Mouse (Mus musculus) stomach, embryonic 14.5 days (tissue): ENCODE data around the gene Skida1. TPM values are rescaled to one million over a fixed set of nuclear protein-coding genes. Genes with fewer than 3 reads are reported as not detected.
"Not testable (repeated sequence)": the region's sequence is repeated elsewhere in the genome, so short reads cannot be mapped to it uniquely, and the experiment has no call there.

ENCODE experiments used
- ATAC-seq: fragments of 200-750 bp; cut with Nextera tagmentation; 2 replicates; pipeline ENCODE4 v1.8.0; 2017; ENCODE audit warnings: low read depth, moderate TSS enrichment; ENCODE audit not compliant: insufficient number of reproducible peaks, insufficient read depth, low FRiP score
- H3K27ac ChIP-seq: fragments of 300-500 bp; sonication (generic); 2 replicates; pipeline ENCODE4 v1.5.1; 2014; ENCODE audit warnings: mild to moderate bottlenecking, low read length, moderate library complexity, mixed read lengths
- H3K27me3 ChIP-seq: fragments of 300-500 bp; sonication (generic); 2 replicates; pipeline ENCODE4 v1.6.1; 2014; ENCODE audit warnings: low read length, control low read depth, mixed read lengths; ENCODE audit not compliant: control insufficient read depth, insufficient read depth
- H3K36me3 ChIP-seq: fragments of 300-500 bp; sonication (generic); 2 replicates; pipeline ENCODE4 v1.6.1; 2014; ENCODE audit warnings: mild to moderate bottlenecking, control low read depth, low read length, moderate library complexity, mixed read lengths; ENCODE audit not compliant: control insufficient read depth, insufficient read depth
- H3K4me1 ChIP-seq: fragments of 300-500 bp; sonication (generic); 2 replicates; pipeline ENCODE4 v1.6.1; 2014; ENCODE audit warnings: low read length, control low read depth, mixed read lengths; ENCODE audit not compliant: control insufficient read depth, insufficient read depth
- H3K4me2 ChIP-seq: fragments of 300-500 bp; sonication (generic); replicated peaks from 2 replicates; pipeline ENCODE4 v1.6.1; 2014; ENCODE audit warnings: low read depth, low read length, control low read depth
- H3K4me3 ChIP-seq: fragments of 300-500 bp; sonication (generic); 2 replicates; pipeline ENCODE4 v1.5.1; 2014; ENCODE audit warnings: low read depth, low read length, control low read depth
- H3K9ac ChIP-seq: fragments of 300-500 bp; sonication (generic); replicated peaks from 2 replicates; pipeline ENCODE4 v1.6.1; 2014; ENCODE audit warnings: low read depth, mild to moderate bottlenecking, control low read depth, low read length, moderate library complexity, mixed read lengths
- H3K9me3 ChIP-seq: fragments of 300-500 bp; sonication (generic); 2 replicates; pipeline ENCODE4 v1.6.1; 2016; ENCODE audit warnings: low read depth, low read length, control low read depth; ENCODE audit not compliant: control insufficient read depth
- WGBS: fragments of 180-500 bp; shearing (Covaris S2); extraction: QIAGEN DNeasy Blood & Tissue Kit; methylation state at CpG from one replicate; pipeline ENCODE4 v1.1.7; 2014; 5-methylcytosine and 5-hydroxymethylcytosine counted together
- polyA plus RNA-seq: library from polyadenylated mRNA; unstranded; fragments of >200 nt; fragmentation: Nextera tagmentation; extraction: Ambion mirVana; gene quantifications from 2 replicates; pipeline ENCODE4 v1.2.1, GENCODE M21; 2014

Gene Skida1
- polyA plus RNA-seq, result 4.4 and 5.0 TPM in 2 replicates

- Histone ChIP-seq H3K36me3 (no peaks in the 10 kb centered on the region), H3K4me2 (peak within 1 kb of the TSS; percentile 96), H3K9ac (peak within 1 kb of the TSS; percentile 99), H3K27ac (peak within 1 kb of the TSS; percentile 100), H3K4me3 (peak within 1 kb of the TSS; percentile 89), H3K4me1 (peaks cover 29% of the 10 kb centered on the region; the same call in 1 of the 2 replicates), H3K9me3 (no peaks in the 10 kb centered on the region), H3K27me3 (no peaks in the 10 kb centered on the region)
- ATAC-seq, result peak; percentile 57
- WGBS, result under 1% methylated on average over 17 of the region's 17 CpGs
These were observed at the start of gene Skida1 for GRCm38 (mm10) chr2:18048453-18049075. Gene Skida1 (minus strand): TSS chr2:18049051.

- Histone ChIP-seq H3K9ac (no peak overlapping the region), H3K36me3 (peaks cover 9% of the 10 kb centered on the region)
These were observed 47.0 kb upstream of the Skida1 start for GRCm38 (mm10) chr2:18095804-18096203.

GRCm38 (mm10) chr2:18094319-18094718, 45.5 kb upstream of the Skida1 start:
- Histone ChIP-seq H3K4me2 (no peak overlapping the region), H3K9ac (no peak overlapping the region), H3K36me3 (peaks cover 18% of the 10 kb centered on the region), H3K4me3 (no peak overlapping the region), H3K27ac (no peak overlapping the region), H3K4me1 (no peaks in the 10 kb centered on the region), H3K9me3 (no peaks in the 10 kb centered on the region), H3K27me3 (no peaks in the 10 kb centered on the region)
- no peak for ATAC-seq

More at GRCm38 (mm10) chr2:18095804-18096203, 47.0 kb upstream of the Skida1 start:
- 57% methylated on average over 2 of the region's 2 CpGs for WGBS
- Histone ChIP-seq H3K4me3 (no peak overlapping the region), H3K9me3 (no peaks in the 10 kb centered on the region), H3K27ac (no peak overlapping the region), H3K4me2 (no peak overlapping the region), H3K4me1 (no peaks in the 10 kb centered on the region), H3K27me3 (no peaks in the 10 kb centered on the region)
- no peak for ATAC-seq

- WGBS, result 98% methylated on average over 1 of the region's 1 CpGs
- Histone ChIP-seq H3K36me3 (peaks cover 20% of the 10 kb centered on the region), H3K27me3 (no peaks in the 10 kb centered on the region), H3K4me1 (no peaks in the 10 kb centered on the region), H3K4me2 (no peak overlapping the region), H3K9ac (no peak overlapping the region), H3K27ac (no peak overlapping the region), H3K4me3 (no peak overlapping the region), H3K9me3 (no peaks in the 10 kb centered on the region)
- no peak for ATAC-seq
These were observed 45.0 kb upstream of the Skida1 start for GRCm38 (mm10) chr2:18093858-18094257.

- not testable (repeated sequence) for H3K9ac ChIP-seq, H3K4me2 ChIP-seq, H3K4me1 ChIP-seq, H3K27me3 ChIP-seq, ATAC-seq, H3K27ac ChIP-seq, H3K9me3 ChIP-seq, H3K4me3 ChIP-seq
- peaks cover 51% of the 10 kb centered on the region for H3K36me3 ChIP-seq
- WGBS, result 95% methylated on average over 3 of the region's 3 CpGs
These were observed 38.8 kb upstream of the Skida1 start for GRCm38 (mm10) chr2:18087695-18088094.

- Histone ChIP-seq H3K9ac (no peak overlapping the region), H3K4me2 (no peak overlapping the region), H3K27ac (no peak overlapping the region), H3K36me3 (peaks cover 54% of the 10 kb centered on the region), H3K4me1 (no peaks in the 10 kb centered on the region), H3K27me3 (no peaks in the 10 kb centered on the region), H3K9me3 (no peaks in the 10 kb centered on the region), H3K4me3 (no peak overlapping the region)
- WGBS, result 82% methylated on average over 2 of the region's 2 CpGs
- ATAC-seq, result no peak
These were observed 31.5 kb upstream of the Skida1 start for GRCm38 (mm10) chr2:18080182-18080860.

- no peaks in the 10 kb centered on the region for H3K27me3 ChIP-seq
- no peaks in the 10 kb centered on the region for H3K9me3 ChIP-seq
- 89% methylated on average over 2 of the region's 2 CpGs for WGBS
- H3K4me1 ChIP-seq, result no peaks in the 10 kb centered on the region
- no peak for ATAC-seq
- H3K27ac ChIP-seq, result no peak overlapping the region
- no peak overlapping the region for H3K9ac ChIP-seq
- H3K4me2 ChIP-seq, result no peak overlapping the region
- peaks cover 37% of the 10 kb centered on the region for H3K36me3 ChIP-seq
- no peak overlapping the region for H3K4me3 ChIP-seq
These were observed 23.1 kb upstream of the Skida1 start for GRCm38 (mm10) chr2:18071947-18072346.

GRCm38 (mm10) chr2:18068071-18068796, 19.4 kb upstream of the Skida1 start:
- no peak overlapping the region for H3K4me3 ChIP-seq
- no peak overlapping the region for H3K27ac ChIP-seq
- ATAC-seq, result no peak
- WGBS, result 83% methylated on average over 4 of the region's 4 CpGs
- H3K9me3 ChIP-seq, result no peaks in the 10 kb centered on the region
- no peak overlapping the region for H3K4me2 ChIP-seq
- H3K9ac ChIP-seq, result no peak overlapping the region
- H3K36me3 ChIP-seq, result peaks cover 18% of the 10 kb centered on the region
- no peaks in the 10 kb centered on the region for H3K27me3 ChIP-seq
- H3K4me1 ChIP-seq, result peaks cover 6% of the 10 kb centered on the region; the same call in 1 of the 2 replicates
